Mouse (Mus musculus) kidney, adult 11 months (tissue): ENCODE data around the gene Nxnl1.

Source experiments
- DNase-seq: peaks from one replicate; pipeline ENCODE4 v3.0.0; 2022

Nxnl1 gene

DNA sequence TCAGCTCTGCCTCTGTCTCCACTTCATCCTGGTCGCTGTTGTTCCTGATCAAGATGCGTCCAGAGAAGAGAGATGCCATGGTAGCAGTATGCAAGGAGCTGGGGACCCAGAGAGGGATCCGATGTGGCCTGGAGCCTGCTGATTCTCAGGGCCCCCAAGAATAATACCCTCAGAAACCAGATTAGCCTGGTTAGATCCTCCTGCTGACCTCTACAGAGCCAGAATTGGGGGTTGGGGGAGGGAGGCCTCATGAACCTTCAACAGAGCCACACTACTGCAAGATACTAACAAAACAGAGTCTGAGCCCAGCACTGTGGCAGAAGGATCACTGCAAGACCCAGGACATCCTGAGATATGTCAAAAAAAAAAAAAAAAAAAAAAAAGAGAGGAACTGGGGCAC is at the start of gene Nxnl1:
Gene Nxnl1, minus strand, starts transcription at position 101 of the 400 bp plus-strand sequence.
- no peak for DNase-seq

DNA sequence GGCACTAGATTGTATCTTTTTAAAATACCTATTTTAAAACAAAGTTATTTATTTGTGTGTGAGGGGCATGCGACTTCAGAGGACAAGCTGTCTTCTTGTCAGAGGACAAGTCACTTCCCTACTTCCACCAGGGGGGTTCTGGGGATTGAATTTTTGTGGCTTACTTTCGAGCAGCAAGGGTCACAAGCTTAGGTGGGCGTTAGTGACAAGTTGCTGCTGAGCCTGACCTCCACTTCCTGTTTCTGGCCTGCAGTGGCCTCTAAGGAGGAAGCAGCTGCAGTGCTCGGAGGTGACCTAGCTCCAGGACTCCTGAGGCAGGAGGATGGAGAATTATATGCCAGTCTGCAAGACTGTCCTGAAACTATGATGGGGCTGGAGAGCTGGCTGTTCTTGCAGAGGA is 47.0 kb upstream of the Nxnl1 start:
- DNase-seq = no peak

DNA sequence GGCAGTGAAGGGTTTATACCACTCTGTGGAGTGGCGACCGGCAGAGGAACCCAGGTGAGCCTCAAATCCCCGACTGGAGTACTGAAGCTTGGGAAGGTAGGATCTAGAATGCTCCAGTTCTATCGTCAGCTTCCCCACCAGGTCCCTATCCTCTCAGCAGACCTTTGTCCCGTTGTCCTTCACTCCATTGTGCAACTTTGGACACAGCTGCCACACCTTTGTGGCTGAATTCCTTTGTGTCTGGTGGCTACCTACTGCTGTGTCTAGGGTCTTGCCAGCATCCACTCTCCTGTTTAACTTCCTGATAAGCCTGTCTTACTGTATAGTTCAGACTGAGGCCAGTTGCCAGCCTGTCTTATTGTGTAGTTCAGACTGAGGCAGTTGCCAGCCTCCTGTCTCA is 45.7 kb upstream of the Nxnl1 start:
- DNase-seq = no peak

DNA sequence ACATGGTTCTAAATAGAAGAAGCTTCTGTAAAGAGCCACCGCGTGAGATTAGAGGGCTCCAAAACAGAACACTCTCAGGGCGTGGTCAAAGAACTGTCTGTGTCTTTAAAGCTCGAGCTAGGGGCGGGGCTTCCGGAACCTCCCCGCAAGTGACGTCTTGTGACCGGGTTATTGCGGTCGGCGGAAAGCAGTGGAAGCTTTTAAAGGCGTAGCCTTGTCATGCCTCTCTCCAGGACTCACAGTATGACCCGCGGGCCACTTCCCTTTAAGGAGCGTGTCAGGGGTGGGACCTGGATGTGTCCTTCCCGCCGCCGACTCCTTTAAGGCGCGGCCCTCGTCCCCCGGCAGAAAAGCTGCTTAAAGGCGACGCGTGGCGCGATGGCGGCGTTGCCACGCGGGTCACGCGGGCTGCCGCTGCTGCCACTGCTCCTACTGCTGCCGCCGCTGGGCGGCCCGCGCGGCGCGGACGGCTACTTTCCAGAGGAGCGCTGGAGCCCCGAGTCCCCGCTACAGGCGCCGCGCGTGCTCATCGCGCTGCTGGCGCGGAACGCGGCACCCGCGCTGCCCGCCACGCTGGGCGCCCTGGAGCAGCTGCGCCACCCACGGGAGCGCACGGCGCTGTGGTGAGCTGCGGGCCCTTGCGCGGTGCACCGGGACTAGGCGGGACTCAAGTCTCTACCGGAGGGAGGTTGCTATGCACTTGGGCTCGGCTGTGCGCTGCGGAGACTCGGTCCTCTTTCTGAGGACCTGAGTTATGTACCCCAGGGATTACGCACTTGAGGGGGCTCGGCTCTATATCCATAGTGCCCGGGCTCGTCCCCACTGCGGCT is 44.6 kb upstream of the Nxnl1 start, which contains the start of gene Colgalt1:
Gene Colgalt1, plus strand, starts transcription at position 177 of the 830 bp plus-strand sequence.
- DNase-seq = peak; percentile 99

DNA sequence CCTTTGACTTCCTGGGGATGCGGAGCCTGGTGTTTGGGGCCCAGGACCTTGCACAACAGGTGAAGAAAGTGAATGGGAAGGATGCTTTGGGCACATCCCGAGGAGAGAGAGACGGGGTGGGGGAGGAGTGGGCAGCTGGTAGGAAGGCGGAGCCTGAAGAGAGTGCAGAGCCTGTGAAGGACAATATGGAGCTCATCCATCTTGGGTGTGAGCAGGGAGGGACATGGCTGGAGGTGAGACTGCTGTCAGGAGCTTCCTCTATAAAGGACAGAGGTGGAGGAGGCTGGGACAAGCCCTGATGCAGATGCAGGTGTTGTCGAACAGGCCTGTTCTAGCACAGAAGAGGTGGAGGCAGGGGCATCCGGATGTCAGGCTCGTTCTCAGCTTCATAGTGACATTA is 37.6 kb upstream of the Nxnl1 start:
- DNase-seq = no peak

DNA sequence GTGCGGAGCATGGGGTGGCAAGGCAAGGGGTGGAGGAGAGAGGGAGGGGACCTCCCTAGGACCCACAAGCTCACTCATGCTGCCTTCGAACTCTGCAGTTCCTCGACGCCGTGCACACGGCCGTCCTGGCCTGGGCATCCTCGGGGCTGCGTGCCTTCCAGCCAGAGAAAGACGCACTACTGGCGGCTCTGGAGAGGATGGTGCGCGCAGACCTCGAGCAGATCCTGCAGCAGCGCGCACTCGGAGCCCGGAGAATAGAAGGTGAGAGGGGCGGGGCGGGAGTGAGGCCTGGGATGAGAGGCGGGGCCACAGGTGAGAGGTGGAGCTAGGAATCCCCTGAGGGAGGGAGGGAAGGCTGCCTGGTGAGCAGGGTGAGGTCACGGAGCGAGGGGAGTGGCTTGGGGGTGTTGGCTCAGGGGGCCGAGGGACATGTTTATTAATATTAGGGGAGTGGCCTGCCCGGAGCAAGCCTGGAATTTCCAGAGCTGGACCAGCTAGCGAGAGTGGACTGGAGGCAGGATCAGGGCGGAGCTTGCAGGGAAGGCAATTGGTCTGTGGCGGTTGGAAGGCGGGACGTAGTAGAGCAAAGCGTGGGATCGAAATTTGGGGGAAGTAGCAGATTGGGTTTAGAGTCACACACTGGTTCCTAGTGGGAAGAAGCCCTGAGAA is 36.4 kb upstream of the Nxnl1 start:
- DNase-seq = peak; percentile 94

DNA sequence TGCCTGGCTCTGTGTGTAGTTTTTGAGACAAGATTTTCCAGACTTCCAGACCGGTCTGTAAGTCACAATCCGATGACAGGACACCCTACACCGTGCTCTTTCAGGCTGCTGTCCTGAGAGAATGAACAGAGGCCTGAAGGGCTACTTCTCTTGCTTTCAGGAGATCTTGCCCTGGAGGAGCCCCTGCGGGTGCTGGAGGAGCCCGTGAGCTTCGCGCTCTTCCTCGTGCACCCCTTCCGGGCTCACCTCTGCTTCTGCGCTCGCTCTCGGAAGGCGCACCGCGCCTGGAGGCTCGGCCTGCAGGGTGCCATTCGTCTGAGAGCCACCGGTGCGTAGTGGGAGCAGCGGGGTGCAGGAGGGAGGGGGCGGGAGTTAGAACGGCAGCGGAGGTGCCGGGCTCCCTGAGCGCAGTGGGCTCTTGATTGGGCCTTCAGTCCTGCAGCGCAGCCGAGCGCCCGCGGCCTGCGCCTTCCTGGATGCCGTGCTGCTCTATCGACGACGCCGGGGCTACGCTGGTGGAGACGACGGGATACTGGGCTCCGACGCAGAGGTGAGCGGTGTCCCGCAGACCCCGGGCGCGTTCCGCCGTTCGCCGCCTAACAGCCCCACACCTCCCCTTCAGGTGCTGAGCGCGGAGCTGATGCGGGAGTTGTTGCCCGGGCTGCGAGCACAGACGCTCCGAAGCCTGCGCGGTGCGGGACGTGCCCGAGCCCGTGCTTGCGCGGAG is 35.7 kb upstream of the Nxnl1 start:
- DNase-seq = no peak

DNA sequence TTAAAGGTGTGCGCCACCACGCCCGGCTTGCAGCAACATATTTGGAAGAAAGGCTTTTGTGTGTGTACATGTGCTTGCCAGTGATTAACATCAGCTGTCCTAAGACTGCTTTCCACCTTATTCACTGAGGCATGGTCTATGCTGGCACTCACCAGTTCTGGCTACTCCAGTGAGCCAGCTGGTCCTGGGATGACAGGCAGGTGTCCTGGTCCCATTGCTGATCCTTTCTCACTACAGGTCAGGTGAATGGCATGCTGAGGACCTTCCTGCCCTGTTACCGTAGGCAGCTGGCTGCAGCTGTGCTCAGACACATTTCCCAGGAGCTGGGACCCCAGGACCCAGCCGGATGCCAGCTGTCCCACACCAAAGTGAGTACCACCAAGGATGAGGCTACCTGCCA is 32.4 kb upstream of the Nxnl1 start:
- no peak for DNase-seq

DNA sequence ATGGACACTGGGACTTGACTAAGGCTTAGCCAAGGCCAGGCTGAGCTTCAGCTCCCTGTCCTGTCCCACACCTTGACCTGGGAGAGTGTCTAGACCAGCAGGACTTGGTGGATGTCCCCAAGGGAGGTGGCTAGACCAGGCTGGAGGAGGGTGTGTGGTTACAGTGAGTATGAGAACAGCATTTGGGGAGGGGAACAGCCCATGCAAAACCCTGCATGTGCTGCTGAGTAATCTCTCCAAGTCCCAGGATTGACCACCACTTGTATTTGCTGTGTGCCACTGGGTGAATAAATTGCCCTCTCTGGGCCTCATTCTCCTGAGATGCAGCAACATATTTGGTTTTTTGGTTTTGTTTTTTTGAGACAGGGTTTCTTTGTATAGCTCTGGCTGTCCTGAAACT is 32.0 kb upstream of the Nxnl1 start:
- DNase-seq = no peak

DNA sequence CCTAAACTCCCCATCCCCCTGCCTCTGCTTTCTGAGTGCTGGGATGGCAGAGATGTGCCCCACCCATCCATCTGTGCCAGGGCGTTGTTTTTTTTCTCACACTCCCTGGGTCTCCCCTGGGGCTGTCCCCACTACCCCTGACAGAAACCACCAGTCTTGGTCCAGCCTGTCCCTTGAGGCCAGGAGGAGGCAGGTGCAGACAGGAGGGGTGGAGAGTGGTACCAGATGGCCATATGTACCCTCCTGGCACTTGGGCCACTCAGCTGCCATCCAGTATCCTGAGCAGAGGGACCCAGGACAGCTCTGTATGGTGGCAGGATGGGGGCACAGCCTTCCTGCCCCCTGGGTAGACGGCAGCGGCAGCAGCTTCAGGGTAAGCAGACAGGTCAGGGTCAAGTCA is 31.1 kb upstream of the Nxnl1 start, which contains the start of gene Fam129c:
Gene Fam129c, plus strand, starts transcription at position 198 of the 400 bp plus-strand sequence.
- no peak for DNase-seq

DNA sequence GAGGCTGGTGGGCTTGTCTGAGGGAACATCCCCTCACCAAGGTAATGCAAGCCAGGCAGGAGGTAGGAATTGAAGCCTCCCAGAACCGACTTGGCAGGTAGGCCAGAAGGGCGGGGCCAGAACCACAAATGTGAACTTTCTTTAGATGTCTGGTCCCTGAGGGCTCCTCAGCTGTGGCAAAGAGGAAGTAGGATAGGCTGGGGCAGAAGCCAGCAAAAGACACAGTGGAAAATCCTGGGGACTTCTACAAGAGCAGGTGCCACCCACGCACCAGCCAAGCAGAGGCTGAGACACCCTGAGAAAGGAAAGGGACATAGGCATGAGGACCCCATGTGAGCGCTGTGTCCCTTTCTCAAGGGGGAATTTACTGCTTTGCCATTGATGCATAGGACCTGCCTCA is 30.4 kb upstream of the Nxnl1 start:
- no peak for DNase-seq

DNA sequence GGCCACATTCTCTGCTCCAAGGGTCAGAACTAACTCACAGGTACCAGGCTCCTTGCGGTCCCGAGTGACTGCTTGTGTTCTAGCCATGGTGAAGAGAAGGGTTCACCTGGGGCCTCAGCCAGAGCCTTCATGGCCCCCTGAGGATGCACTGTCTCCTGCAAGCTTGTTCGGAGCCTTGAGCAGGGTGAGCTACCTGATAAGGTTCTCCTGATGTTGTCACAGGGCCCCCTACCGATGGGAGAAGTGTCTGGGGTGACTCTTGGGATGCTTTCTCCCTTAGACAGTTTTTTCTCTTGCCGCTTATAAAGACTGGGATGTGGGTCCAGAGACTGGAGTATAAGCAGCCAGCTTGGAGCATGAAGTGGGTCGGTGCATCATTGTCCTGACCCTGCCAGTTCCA is 30.0 kb upstream of the Nxnl1 start:
- DNase-seq = no peak

DNA sequence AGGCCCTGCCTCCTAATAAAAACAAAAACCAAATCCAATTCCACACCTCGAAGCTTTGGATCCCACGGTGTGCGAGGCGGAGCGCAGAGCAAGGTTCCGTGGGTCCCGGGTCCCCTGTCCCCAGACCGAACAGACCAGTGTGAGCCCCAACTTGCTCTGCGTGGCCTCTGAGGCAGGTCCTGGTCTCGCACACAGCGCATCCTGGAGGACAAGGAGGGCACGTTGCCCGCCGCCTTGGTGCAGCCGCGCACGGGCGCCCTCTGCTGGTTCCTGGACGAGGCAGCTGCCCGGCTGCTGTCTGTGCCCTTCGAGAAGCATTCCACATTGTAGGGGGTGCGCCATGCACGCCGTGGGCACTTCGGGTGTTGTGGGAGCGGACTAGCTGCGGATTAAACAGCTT is 29.5 kb upstream of the Nxnl1 start:
- peak; percentile 80 for DNase-seq

DNA sequence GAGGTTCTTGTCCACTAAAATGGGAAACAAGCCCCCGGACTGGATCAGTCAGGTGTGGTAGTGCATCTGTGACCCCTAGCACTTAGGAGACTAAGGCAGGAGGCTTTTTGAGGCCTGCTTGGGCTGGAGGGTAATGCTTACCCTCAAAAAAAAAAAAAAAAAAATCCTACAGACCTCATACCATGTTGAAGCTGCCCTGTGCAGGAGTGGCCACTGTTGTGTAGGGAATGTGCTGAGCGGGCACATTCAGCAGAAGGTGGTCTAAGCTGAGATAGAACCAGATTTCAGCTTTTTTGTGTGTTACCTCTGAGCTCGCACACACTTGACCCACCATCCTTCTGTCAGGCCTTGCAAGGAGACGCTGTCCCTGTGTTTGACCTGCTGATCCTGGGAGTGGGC is 27.9 kb upstream of the Nxnl1 start:
- DNase-seq = no peak

DNA sequence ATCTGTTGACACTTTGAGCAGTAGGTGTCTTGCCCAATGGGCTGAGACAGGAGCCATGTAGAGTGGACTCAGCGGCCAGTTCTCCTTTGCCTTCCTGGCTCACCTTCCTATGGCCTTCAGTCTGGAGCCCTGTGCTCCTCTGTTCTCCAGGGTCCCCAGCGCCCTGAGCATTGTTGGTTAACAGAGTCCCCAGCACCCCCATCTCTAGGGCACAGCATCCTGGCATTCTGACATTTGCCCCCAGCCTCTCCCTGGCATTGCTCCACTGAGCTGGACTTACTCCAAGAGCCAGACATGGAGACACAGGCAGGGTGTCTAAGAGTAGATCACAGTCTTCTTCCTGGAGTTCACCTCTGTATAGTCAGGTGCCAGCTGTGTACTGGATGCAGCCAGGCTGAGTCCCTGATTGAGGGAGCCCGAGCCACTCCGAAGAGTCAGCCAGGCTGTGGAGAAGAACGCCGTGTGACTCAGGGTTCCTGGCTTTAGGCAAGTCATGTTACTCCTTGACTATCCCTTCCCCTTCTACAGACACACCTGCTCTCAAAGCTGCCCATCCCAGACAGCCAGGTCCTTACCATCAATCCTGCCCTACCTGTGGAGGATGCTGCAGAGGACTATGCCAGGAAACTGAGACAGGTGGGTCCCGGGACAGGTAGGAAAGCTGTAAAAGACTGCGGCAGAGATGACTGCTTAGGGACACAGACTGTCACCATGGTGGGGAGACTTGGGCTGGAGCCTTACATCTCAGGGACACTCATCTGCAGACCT is 27.3 kb upstream of the Nxnl1 start:
- no peak for DNase-seq

DNA sequence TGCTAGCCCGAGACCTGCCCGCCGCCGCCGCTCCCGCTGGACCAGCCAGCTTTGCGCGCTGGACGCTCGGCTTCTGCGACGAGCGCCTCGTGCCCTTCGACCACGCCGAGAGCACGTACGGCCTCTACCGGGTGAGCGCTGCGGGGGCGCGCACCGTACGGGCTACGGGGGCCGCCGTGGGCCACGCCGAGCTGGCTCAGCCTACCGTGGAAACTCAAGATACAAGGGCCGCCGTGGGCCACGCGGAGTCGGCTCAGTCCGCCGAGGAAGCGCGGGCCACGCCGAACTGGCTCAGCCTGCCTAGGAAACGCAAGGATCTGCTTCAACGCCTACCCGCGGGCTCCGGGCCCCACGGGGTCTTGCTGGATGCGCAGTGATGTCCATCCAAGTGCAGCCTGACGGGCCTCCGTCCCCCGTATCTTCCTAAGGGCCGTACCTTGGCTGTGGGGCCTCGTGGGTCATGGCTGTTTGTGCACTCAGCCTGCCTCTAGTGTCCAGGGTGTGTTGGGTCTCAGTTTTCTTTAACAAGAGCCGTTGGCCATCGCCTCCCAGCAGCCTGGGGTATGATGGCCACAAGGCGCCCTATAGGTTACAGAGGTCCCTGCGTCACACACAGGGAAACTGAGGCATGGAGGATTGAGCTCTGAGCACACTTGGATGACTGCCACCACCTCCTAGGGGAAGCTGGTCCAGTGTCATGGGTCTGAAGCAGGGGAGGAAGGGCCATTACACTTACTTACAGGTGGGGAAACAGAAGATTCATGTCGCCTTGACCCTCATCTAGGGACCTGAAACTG is 26.2 kb upstream of the Nxnl1 start:
- peak; percentile 87 for DNase-seq

DNA sequence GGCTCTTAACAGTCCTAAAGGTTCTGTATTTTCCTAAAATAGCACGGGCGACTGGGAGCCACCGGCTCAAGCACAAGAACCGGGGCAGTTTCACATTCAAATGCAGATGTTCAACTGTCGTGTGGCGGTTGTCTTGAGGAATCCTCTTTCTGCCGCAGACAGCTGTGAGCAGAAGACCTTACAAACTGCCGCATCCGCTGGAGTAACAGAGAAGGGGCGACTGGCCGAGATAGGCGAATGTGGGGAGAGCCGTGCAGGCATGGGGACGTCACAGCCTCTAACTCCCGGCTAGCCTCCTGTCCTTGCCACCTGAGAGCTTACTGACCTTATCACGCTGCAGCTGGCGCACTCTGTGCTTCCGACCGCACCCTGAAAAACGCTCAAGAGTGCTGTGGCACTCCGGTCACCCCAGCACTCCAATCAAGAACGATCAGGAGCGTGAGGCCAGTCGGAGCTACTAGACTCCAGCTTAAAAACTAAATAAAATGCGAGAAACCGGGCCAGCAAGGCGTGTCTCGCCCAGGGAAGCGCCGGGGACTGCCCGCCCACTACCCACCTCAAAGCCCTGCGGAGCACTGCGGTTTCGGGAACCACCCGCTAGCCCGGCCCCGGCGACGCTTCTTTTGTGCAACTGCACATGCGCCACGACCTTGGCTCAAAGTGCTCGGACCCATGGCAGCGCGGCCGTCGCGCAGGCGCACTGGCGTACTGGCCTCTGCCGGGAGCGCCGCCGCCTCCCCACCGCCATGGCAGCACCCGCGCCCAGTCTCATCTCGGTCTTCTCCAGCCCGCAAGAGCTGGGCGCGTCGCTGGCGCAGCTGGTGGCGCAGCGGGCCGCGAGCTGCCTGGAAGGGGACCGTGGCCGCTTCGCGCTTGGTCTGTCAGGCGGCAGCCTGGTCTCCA is 25.3 kb upstream of the Nxnl1 start, which contains the start of gene Pgls:
Gene Pgls, plus strand, starts transcription at position 706 of the 903 bp plus-strand sequence.
- peak; percentile 95 for DNase-seq

DNA sequence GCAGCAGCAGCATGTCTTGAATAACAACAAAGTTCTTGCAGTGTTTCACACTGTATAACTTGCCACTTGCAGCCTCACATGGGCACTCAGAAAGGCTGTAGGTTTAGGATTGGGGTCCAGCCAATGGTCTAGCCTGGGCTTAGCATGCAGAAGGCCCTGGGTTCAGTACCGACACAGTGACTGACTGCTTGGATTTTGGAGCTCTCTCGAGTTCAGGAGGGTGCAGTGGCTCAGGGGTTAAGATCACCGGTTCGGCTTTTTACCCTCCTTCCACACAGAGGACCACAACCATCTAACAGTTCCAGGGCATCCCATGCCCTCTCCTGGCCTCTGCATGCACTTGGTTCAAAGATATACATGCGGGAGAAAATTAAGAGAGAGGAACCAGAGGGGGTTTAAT is 24.6 kb upstream of the Nxnl1 start:
- no peak for DNase-seq

DNA sequence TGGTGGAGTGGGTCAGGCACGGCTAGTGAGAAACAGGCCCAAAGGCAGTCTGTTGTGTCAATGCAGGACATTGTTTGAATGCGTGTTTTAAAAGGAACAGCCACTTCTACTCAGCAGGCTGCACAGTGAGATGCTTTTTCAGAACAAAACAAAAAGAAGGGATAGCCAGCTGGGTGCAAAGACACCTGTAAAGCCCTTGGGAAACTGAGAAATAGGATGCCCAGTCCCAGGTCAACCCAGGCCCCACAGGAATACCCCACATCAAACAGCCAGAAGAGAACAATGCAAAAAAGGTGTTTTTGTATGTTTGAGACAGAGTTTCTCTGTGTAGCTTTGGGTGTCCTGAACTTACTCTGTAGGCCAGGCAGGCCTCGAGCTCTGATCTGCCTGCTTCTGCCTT is 22.4 kb upstream of the Nxnl1 start:
- DNase-seq = no peak

DNA sequence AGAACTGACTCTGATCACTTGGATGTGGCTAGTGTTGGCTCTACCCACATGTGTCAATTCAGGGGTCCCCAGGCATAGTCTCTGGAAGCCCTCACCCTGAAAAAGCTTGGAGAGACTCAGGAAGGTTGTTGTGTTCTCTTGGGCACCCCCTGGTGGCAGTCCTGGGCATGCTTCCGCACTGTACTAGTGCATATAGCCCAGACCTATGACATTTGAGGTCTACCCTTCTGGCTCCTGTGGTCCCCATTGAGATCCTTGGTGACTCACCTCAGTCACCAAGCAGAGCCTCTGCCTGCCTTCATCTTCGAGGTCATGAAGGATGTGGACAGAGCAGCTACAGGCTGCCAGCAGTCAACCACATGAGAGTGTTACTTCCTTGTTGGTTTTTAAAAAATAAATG is 20.5 kb upstream of the Nxnl1 start:
- DNase-seq = no peak

DNA sequence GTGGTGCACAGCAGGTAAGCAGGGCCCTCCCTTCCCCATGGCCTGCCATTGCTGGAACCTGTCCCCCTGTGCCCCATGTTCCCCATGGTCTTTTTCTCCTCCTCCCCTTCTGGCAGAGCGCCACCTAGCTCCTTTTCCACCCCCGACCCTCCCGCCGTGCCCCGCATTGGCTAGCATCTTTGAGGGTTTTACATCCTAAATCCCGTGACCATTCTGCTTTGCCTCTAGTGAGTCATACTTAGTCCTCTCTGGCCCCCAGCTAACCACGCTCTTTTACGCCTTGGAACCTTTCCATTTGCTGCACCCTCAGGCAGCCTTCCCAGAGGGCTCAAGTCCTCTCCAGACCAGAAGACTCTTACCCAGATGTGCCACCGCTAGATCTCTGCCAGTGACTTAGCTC is 13.8 kb upstream of the Nxnl1 start:
- DNase-seq = no peak
